Mouse (Mus musculus) neutrophil, adult 59 days (primary cell): ENCODE data around the gene Nrg3. TPM values are rescaled to one million over a fixed set of nuclear protein-coding genes. Genes with fewer than 3 reads are reported as not detected.

Source experiments
- total RNA-seq, 2 experiments: library from RNA; stranded (reverse); gene quantifications; 1 replicate in 1 of 2; 2 replicates in 1 of 2; pipeline ENCODE4 v1.2.4; 2023

The Nrg3 gene
- not detected for total RNA-seq

GRCm38 (mm10) chr14:39472790-39473761 is at the start of gene Nrg3:
Nrg3 (minus strand) TSS chr14:39473088.

